Mouse (Mus musculus): ENCODE data around the gene Fgfr1op. TPM values are rescaled to one million over a fixed set of nuclear protein-coding genes. Genes with fewer than 3 reads are reported as not detected.

The Fgfr1op gene
- polyA plus RNA-seq (2012; rRNA removed) = 5.9 and 6.9 TPM in 2 replicates

DNA sequence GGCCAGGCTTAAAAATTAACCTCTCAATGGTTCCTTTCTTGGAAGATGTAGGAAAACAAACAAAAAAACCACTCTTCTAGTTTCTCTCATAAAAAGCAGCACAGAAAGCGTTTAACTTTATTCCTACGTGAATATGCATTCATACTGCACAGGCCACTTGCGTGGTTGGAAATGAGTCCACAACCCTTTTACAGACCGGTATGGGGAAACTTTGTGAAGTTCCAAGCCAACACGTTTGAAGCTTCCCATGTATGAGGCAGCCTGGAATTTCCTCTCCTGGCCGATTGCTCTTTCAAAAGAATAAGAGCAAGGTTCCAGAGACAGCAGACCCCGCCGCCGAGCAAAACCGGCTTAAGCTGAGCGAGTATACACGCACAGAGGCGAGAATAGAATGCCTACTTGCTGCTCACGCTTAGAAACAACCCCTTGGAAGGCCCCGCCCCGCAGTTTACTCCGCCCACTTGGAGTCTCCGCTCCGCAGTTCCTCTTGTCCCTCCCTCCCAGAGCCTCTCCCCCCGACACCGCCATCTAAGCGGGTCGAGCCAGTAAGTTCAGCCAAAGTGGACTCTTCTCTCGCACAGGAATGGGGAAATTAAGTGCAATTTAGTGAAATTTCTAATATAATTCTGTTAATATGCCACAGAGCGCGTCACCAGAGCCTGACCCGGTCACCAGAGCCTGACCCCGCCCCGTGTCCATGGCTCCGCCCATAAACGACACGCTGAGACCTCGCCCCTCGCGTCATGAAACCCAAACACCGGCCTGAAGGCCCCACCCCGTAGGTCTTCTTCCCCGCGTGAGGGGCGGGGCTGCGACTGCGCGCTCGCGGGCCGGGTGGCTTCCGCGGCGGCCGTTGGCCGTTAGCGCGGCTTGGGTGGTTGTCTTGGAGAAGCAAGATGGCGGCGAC is at the start of gene Fgfr1op:
Gene Fgfr1op (plus strand): TSS at position 801 of the 907 bp plus-strand sequence.

DNA sequence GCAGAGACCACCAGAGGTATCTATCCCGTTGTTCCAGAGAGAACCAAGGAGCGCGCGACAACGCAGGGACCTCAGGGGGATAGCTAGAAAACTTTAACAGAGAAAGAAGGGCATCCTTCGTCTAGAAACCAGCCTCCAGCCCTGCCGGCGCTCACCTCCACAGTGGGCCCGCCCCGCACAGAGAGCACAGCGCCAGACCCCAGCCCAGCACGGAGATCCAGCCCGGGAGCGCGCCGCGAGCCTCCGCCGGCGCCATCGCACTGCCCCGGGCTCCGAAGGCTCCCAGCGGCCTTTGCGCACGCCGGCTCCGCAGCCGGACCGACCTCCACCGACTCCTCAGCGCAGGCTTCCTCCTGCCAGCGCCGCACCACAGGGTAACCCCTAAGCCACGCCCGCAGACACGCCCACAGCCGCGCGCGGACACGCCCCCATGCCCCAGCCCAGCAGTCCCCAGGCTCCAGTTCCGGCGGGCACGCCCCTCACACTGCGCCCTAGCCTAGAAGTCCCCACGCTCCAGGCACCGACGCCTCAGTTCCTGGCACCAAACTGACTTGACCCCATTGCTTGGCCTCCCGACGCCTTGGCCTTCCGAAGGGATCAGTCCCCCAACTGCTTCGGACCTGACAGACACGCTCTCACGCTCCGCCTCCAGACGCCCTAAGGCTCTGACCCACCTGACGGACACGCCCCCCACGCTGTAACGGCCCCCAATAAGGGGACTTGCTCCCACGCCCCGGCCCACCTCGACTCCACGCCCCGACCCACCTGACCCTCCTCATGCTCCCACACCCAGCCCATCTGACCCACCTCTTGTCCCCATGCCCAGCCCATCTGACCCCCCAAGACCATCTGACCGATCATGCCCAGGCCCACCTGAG is 17.6 kb upstream of the Fgfr1op start, which contains the start of the genes Gm49673 and Rnaset2a:
Gene Gm49673 (minus strand): TSS at position 350 of the 878 bp plus-strand sequence.
Gene Rnaset2a (minus strand): TSS at position 659 of the 878 bp plus-strand sequence.

DNA sequence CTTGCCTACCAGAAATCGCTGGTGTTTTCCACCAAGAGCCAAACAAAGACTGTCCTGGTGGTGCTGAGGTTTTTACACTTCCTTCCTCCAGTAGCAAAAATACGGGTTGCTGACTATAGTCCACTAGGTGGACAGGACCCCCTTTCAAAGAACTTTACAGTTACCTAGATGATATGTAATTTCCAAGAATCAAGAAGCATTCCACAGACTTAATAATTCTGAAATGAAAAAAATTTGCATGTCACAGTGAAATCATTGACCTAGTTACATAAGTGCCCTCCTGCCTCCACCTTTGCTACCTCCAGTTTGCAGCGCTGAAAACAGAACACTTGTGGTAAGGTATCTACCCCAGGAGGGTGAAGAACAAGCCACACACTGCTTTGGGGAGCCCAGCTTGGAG is 70.4 kb downstream of the Fgfr1op start, which contains the start of gene Ccr6:
Gene Ccr6 (plus strand): TSS at position 301 of the 400 bp plus-strand sequence.

Other genes with a start within 250 kb of the Fgfr1op start
- gene Tagap, start 239.5 kb upstream of the Fgfr1op start, polyA plus RNA-seq (2012; rRNA removed) = 0.66 and 0.93 TPM in 2 replicates
- 10.9 and 12.1 TPM in 2 replicates for gene Rsph3a, start 219.9 kb upstream of the Fgfr1op start, polyA plus RNA-seq (2012; rRNA removed)
- gene Gm49673, start 17.7 kb upstream of the Fgfr1op start, polyA plus RNA-seq (2012; rRNA removed) = 0.05 and 0.09 TPM in 2 replicates
- 14.1 and 14.9 TPM in 2 replicates for gene Rnaset2a, start 17.4 kb upstream of the Fgfr1op start, polyA plus RNA-seq (2012; rRNA removed)
- 0.06 and 0.08 TPM in 2 replicates for gene Ccr6, start 70.5 kb downstream of the Fgfr1op start, polyA plus RNA-seq (2012; rRNA removed)
- 47.4 and 54.1 TPM in 2 replicates for gene Mpc1, start 117.4 kb downstream of the Fgfr1op start, polyA plus RNA-seq (2012; rRNA removed)
- 45.4 and 50.0 TPM in 2 replicates for gene Sft2d1, start 145.6 kb downstream of the Fgfr1op start, polyA plus RNA-seq (2012; rRNA removed)
- gene Prr18, start 172.0 kb downstream of the Fgfr1op start, polyA plus RNA-seq (2012; rRNA removed) = 0.03 and 0.06 TPM in 2 replicates
- 0.03 and 0.07 TPM in 2 replicates for gene T2, start 190.5 kb downstream of the Fgfr1op start, polyA plus RNA-seq (2012; rRNA removed)